Mouse (Mus musculus) B cell, adult 67 days (primary cell): ENCODE results near the gene Ncoa3. TPM values are rescaled to one million over a fixed set of nuclear protein-coding genes. Genes with fewer than 3 reads are reported as not detected.

ENCODE experiments used
- total RNA-seq, 2 experiments: library from RNA; stranded (reverse); gene quantifications; 4 replicates each; pipeline ENCODE4 v1.2.4; 2023

The Ncoa3 gene
- total RNA-seq, result 100 to 1,000 TPM; 198 to 206 TPM

GRCm38 (mm10) chr2:165992270-165993172, at the start of gene Ncoa3:
Gene Ncoa3 (plus strand): TSS chr2:165992636.

Other genes with a start within 250 kb of the Ncoa3 start
- gene Zmynd8, start 93.6 kb upstream of the Ncoa3 start, total RNA-seq, result 100 to 1,000 TPM; 134 to 150 TPM
- under 1 TPM in 1 of 2 experiments, not detected in 1; 0.23 TPM for gene Sulf2, start 163.0 kb downstream of the Ncoa3 start, total RNA-seq